Mouse (Mus musculus): ENCODE data around the gene Bmp2k. TPM values are rescaled to one million over a fixed set of nuclear protein-coding genes. Genes with fewer than 3 reads are reported as not detected.

The Bmp2k gene
- 24.6 and 28.5 TPM in 2 replicates for total RNA-seq (2023)

GRCm38 (mm10) chr5:96997310-96997801, at the start of gene Bmp2k:
Gene Bmp2k, plus strand, starts transcription at chr5:96997689.

GRCm38 (mm10) chr5:97111207-97111910, 113.9 kb downstream of the Bmp2k start, which contains the start of gene Paqr3:
Gene Paqr3, minus strand, starts transcription at chr5:97111596.

Other genes starting within 250 kb of the Bmp2k start
- 234 and 295 TPM in 2 replicates for gene Anxa3, start 204.3 kb upstream of the Bmp2k start, total RNA-seq (2023)
- 5.1 and 6.7 TPM in 2 replicates for gene Paqr3, start 113.9 kb downstream of the Bmp2k start, total RNA-seq (2023)